Comparison of ENCODE assay signal across 17 mouse cellular contexts in the genomic region with DNA sequence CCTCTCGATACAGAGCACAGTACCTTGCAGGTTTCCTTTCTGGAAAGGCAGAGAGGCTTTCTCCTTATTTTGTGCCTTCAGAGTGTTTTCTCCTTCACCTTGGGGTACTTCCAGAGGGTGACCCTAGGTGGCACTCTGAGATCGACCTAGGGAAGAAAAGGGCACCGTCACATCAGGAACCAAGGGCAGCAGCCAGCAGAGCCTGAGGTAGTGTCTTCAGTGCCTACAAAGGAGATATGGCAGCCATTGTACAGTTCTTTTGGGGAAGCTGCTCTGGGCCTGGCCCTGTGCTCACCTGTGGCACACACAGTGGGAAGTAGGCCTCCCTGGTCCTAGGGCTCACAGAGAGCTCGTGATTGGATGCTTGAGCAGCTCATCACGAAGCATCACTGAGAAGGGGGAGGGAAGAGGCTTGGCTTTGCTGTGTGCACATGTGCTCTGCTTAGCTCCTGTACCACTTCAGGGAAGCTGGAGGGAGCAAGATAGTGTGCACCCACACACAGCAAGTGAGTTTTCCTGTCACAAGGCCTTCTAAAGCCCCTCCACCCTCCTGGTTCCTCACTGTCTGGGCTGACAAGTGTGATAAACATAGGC. TPM values are rescaled to one million over a fixed set of nuclear protein-coding genes. Genes with fewer than 3 reads are reported as not detected.
DNase-seq lines count a peak whose midpoint lies in the region; ATAC-seq and TF ChIP-seq lines count a peak whose summit lies in the region.
"Had no signal": no experiment of that assay in that cellular context is flagged by ENCODE, and none has a peak within 500 bp of the region (broad histone marks: within the 10 kb centered on the region; RNA-seq: fewer than 3 reads in every experiment).

No protein-coding gene starts in this region.

- H3K4me3 ChIP-seq in liver, postnatal 0 days (ENCODE audit: low read depth, low read length), result no peak overlapping the region
- no peak overlapping the region for H3K4me3 ChIP-seq in liver, embryonic 11.5 days (ENCODE audit: low read depth, low read length)
- no peak overlapping the region for H3K4me3 ChIP-seq in kidney, embryonic 16.5 days (ENCODE audit: low read length)
- H3K4me3 ChIP-seq: embryonic facial prominence, embryonic 12.5 days; liver, embryonic 15.5 days; midbrain, embryonic 10.5 days; neural tube, embryonic 12.5 days had no signal

- H3K36me3 ChIP-seq in liver, postnatal 0 days (replicated peaks; ENCODE audit: insufficient read depth, low read length), result peaks cover 54% of the 10 kb centered on the region
- peaks cover 15% of the 10 kb centered on the region for H3K36me3 ChIP-seq in liver, embryonic 11.5 days (ENCODE audit: control insufficient read depth, insufficient read depth, low read length)
- peaks cover 39% of the 10 kb centered on the region for H3K36me3 ChIP-seq in kidney, embryonic 16.5 days (ENCODE audit: insufficient read depth, low read length)

- H3K9me3 ChIP-seq in liver, postnatal 0 days (ENCODE audit: low read length), result no peaks in the 10 kb centered on the region
- no peaks in the 10 kb centered on the region for H3K9me3 ChIP-seq in liver, embryonic 11.5 days (ENCODE audit: control insufficient read depth, low read length)
- no peaks in the 10 kb centered on the region for H3K9me3 ChIP-seq in kidney, embryonic 16.5 days (ENCODE audit: low read length)
- H3K9me3 ChIP-seq: embryonic facial prominence, embryonic 12.5 days; G1E; liver, embryonic 15.5 days; midbrain, embryonic 10.5 days; neural tube, embryonic 12.5 days had no signal

- no peak for ATAC-seq in CD4-positive, CD25-positive, alpha-beta regulatory T cell, adult 4 months
- 0 out of 2 replicates have a peak, but pooled peaks have one; percentile 13 for ATAC-seq in liver, postnatal 0 days
- no peak for ATAC-seq in liver, embryonic 11.5 days (replicated peaks; ENCODE audit: low FRiP score)
- 0 out of 2 replicates have a peak, but pooled peaks have one; percentile 52 for ATAC-seq in megakaryocyte-erythroid progenitor cell, adult 5-6 weeks (replicated peaks; ENCODE audit: low FRiP score, low TSS enrichment, poor library complexity, severe bottlenecking)
- ATAC-seq in kidney, embryonic 16.5 days (ENCODE audit: low FRiP score, low TSS enrichment), result no peak
- ATAC-seq: inflammation-experienced regulatory T-cells, adult 6 months had no signal

- WGBS in liver, postnatal 0 days (ENCODE audit: insufficient replicate concordance), result 85% methylated on average over 5 of the region's 5 CpGs
- WGBS in liver, embryonic 11.5 days, result 87% methylated on average over 5 of the region's 5 CpGs
- WGBS in kidney, embryonic 16.5 days, result 86% methylated on average over 5 of the region's 5 CpGs

- no peaks in the 10 kb centered on the region for H3K4me1 ChIP-seq in liver, postnatal 0 days (ENCODE audit: insufficient read depth)
- no peaks in the 10 kb centered on the region for H3K4me1 ChIP-seq in liver, embryonic 11.5 days (replicated peaks; ENCODE audit: control insufficient read depth, insufficient read depth, low read length)
- no peaks in the 10 kb centered on the region for H3K4me1 ChIP-seq in kidney, embryonic 16.5 days (ENCODE audit: insufficient read depth, low read length)
- H3K4me1 ChIP-seq: embryonic facial prominence, embryonic 12.5 days; midbrain, embryonic 10.5 days; neural tube, embryonic 12.5 days had no signal

- peak; percentile 40 for DNase-seq in CD4-positive, CD25-positive, alpha-beta regulatory T cell, adult 2 months (ENCODE audit: low read depth, low spot score)
- DNase-seq in liver, postnatal 0 days, result no peak
- no peak for DNase-seq in liver, embryonic 11.5 days (ENCODE audit: low spot score)
- DNase-seq in brain, adult 2 months (ENCODE audit: low read depth, low spot score), result peak; percentile 53
- DNase-seq in adrenal gland, postnatal 36 days, result no peak
- DNase-seq: adrenal gland, adult 2 months; cerebellum, adult 18-20 months; lung, postnatal 10 days had no signal

- no peak overlapping the region for H3K27ac ChIP-seq in liver, postnatal 0 days (ENCODE audit: low read depth)
- H3K27ac ChIP-seq in liver, embryonic 11.5 days (ENCODE audit: low read depth, low read length), result no peak overlapping the region
- H3K27ac ChIP-seq in kidney, embryonic 16.5 days (ENCODE audit: low read length), result no peak overlapping the region
- H3K27ac ChIP-seq: embryonic facial prominence, embryonic 12.5 days; liver, embryonic 15.5 days; midbrain, embryonic 10.5 days; neural tube, embryonic 12.5 days had no signal

- no peak overlapping the region for H3K4me2 ChIP-seq in liver, postnatal 0 days (ENCODE audit: low read depth, low read length)
- H3K4me2 ChIP-seq in liver, embryonic 11.5 days, result no peak overlapping the region
- H3K4me2 ChIP-seq in kidney, embryonic 16.5 days (replicated peaks; ENCODE audit: low read depth, low read length), result no peak overlapping the region
- H3K4me2 ChIP-seq: embryonic facial prominence, embryonic 12.5 days; liver, embryonic 15.5 days; neural tube, embryonic 12.5 days had no signal

- H3K9ac ChIP-seq in liver, postnatal 0 days (replicated peaks), result no peak overlapping the region
- no peak overlapping the region for H3K9ac ChIP-seq in liver, embryonic 11.5 days (ENCODE audit: low read depth, low read length)
- H3K9ac ChIP-seq in kidney, embryonic 16.5 days (replicated peaks; ENCODE audit: low read length), result no peak overlapping the region
- H3K9ac ChIP-seq: embryonic facial prominence, embryonic 12.5 days; liver, embryonic 15.5 days; neural tube, embryonic 12.5 days had no signal

- no peak for TF ChIP-seq EP300 in liver, postnatal 0 days (IDR thresholded peaks at IDR 0.05; ENCODE audit: low read depth)

- no peaks in the 10 kb centered on the region for H3K27me3 ChIP-seq in liver, postnatal 0 days (ENCODE audit: insufficient read depth, low read length)
- H3K27me3 ChIP-seq in liver, embryonic 11.5 days (replicated peaks; ENCODE audit: control insufficient read depth, insufficient read depth, low read length), result no peaks in the 10 kb centered on the region
- no peaks in the 10 kb centered on the region for H3K27me3 ChIP-seq in kidney, embryonic 16.5 days (ENCODE audit: insufficient read depth, low read length)
- H3K27me3 ChIP-seq: embryonic facial prominence, embryonic 12.5 days; liver, embryonic 15.5 days; neural tube, embryonic 12.5 days had no signal

- TF ChIP-seq CTCF in liver, postnatal 0 days (IDR thresholded peaks at IDR 0.05; ENCODE audit: low read depth), result peak; percentile 33; the same call in 1 of the 2 replicates

RNA-seq across cellular contexts. Expression of a gene that starts 17.7 kb away (rescaled TPM):
- 10 to 100 TPM; 21.0 to 21.6 TPM for polyA plus RNA-seq in CD4-positive, CD25-positive, alpha-beta regulatory T cell, adult 4 months (2017; shearing (Covaris generic))
- polyA plus RNA-seq in liver, postnatal 0 days (2015; fragmentation: Nextera tagmentation; extraction: Ambion mirVana), result 14.8 and 16.8 TPM in 2 replicates
- polyA plus RNA-seq in liver, embryonic 11.5 days (2014; fragmentation: Nextera tagmentation; extraction: Ambion mirVana), result 58.8 and 61.8 TPM in 2 replicates
- 73.3 and 79.3 TPM in 2 replicates for total RNA-seq in megakaryocyte-erythroid progenitor cell, adult 5-6 weeks (2014; fragmentation: Nextera tagmentation)
- total RNA-seq in megakaryocyte-erythroid progenitor cell, adult 5-6 weeks (2017), result 99.5 and 126 TPM in 2 replicates
- 10 to 100 TPM; 25.8 to 27.2 TPM for total RNA-seq in adrenal gland, postnatal 36 days (2021)
- 32.7 and 36.6 TPM in 2 replicates for polyA plus RNA-seq in kidney, embryonic 16.5 days (2015; fragmentation: Nextera tagmentation; extraction: Ambion mirVana)

RNA-seq across cellular contexts. Expression of a gene that starts 20.6 kb away (rescaled TPM):
- polyA plus RNA-seq in CD4-positive, CD25-positive, alpha-beta regulatory T cell, adult 4 months (2017; shearing (Covaris generic)), result 1 to 10 TPM; 4.2 to 6.8 TPM
- polyA plus RNA-seq in liver, postnatal 0 days (2015; fragmentation: Nextera tagmentation; extraction: Ambion mirVana), result 13.3 and 13.9 TPM in 2 replicates
- polyA plus RNA-seq in liver, embryonic 11.5 days (2014; fragmentation: Nextera tagmentation; extraction: Ambion mirVana), result 25.9 and 28.3 TPM in 2 replicates
- total RNA-seq in megakaryocyte-erythroid progenitor cell, adult 5-6 weeks (2014; fragmentation: Nextera tagmentation), result 43.6 and 59.8 TPM in 2 replicates
- 43.8 and 49.8 TPM in 2 replicates for total RNA-seq in megakaryocyte-erythroid progenitor cell, adult 5-6 weeks (2017)
- total RNA-seq in adrenal gland, postnatal 36 days (2021), result 10 to 100 TPM; 33.8 to 36.4 TPM
- 18.2 and 19.6 TPM in 2 replicates for polyA plus RNA-seq in kidney, embryonic 16.5 days (2015; fragmentation: Nextera tagmentation; extraction: Ambion mirVana)

RNA-seq across cellular contexts. Expression of a gene that starts 34.0 kb away (rescaled TPM):
- 10 to 100 TPM; 12.8 to 20.2 TPM for polyA plus RNA-seq in CD4-positive, CD25-positive, alpha-beta regulatory T cell, adult 4 months (2017; shearing (Covaris generic))
- 3.3 and 4.2 TPM in 2 replicates for polyA plus RNA-seq in liver, postnatal 0 days (2015; fragmentation: Nextera tagmentation; extraction: Ambion mirVana)
- polyA plus RNA-seq in liver, embryonic 11.5 days (2014; fragmentation: Nextera tagmentation; extraction: Ambion mirVana), result 2.2 and 2.5 TPM in 2 replicates
- total RNA-seq in megakaryocyte-erythroid progenitor cell, adult 5-6 weeks (2014; fragmentation: Nextera tagmentation), result 9.9 and 11.8 TPM in 2 replicates
- 13.9 and 15.2 TPM in 2 replicates for total RNA-seq in megakaryocyte-erythroid progenitor cell, adult 5-6 weeks (2017)
- 10 to 100 TPM; 58.1 to 61.0 TPM for total RNA-seq in adrenal gland, postnatal 36 days (2021)
- polyA plus RNA-seq in kidney, embryonic 16.5 days (2015; fragmentation: Nextera tagmentation; extraction: Ambion mirVana), result 5.7 and 5.8 TPM in 2 replicates

RNA-seq across cellular contexts. Expression of a gene that starts 37.7 kb away (rescaled TPM):
- 100 to 1,000 TPM; 183 to 185 TPM for polyA plus RNA-seq in CD4-positive, CD25-positive, alpha-beta regulatory T cell, adult 4 months (2017; shearing (Covaris generic))
- 123 and 126 TPM in 2 replicates for polyA plus RNA-seq in liver, postnatal 0 days (2015; fragmentation: Nextera tagmentation; extraction: Ambion mirVana)
- polyA plus RNA-seq in liver, embryonic 11.5 days (2014; fragmentation: Nextera tagmentation; extraction: Ambion mirVana), result 306 and 326 TPM in 2 replicates
- total RNA-seq in megakaryocyte-erythroid progenitor cell, adult 5-6 weeks (2014; fragmentation: Nextera tagmentation), result 195 and 205 TPM in 2 replicates
- 85.4 and 108 TPM in 2 replicates for total RNA-seq in megakaryocyte-erythroid progenitor cell, adult 5-6 weeks (2017)
- 100 to 1,000 TPM; 110 to 112 TPM for total RNA-seq in adrenal gland, postnatal 36 days (2021)
- 262 and 263 TPM in 2 replicates for polyA plus RNA-seq in kidney, embryonic 16.5 days (2015; fragmentation: Nextera tagmentation; extraction: Ambion mirVana)

RNA-seq across cellular contexts. Expression of a gene that starts 49.3 kb away (rescaled TPM):
- 10 to 100 TPM; 16.1 to 16.3 TPM for polyA plus RNA-seq in CD4-positive, CD25-positive, alpha-beta regulatory T cell, adult 4 months (2017; shearing (Covaris generic))
- 8.5 and 8.8 TPM in 2 replicates for polyA plus RNA-seq in liver, postnatal 0 days (2015; fragmentation: Nextera tagmentation; extraction: Ambion mirVana)
- polyA plus RNA-seq in liver, embryonic 11.5 days (2014; fragmentation: Nextera tagmentation; extraction: Ambion mirVana), result 32.9 and 34.1 TPM in 2 replicates
- 18.3 and 32.9 TPM in 2 replicates for total RNA-seq in megakaryocyte-erythroid progenitor cell, adult 5-6 weeks (2014; fragmentation: Nextera tagmentation)
- total RNA-seq in megakaryocyte-erythroid progenitor cell, adult 5-6 weeks (2017), result 57.0 and 65.7 TPM in 2 replicates
- 10 to 100 TPM; 15.9 to 24.7 TPM for total RNA-seq in adrenal gland, postnatal 36 days (2021)
- polyA plus RNA-seq in kidney, embryonic 16.5 days (2015; fragmentation: Nextera tagmentation; extraction: Ambion mirVana), result 59.5 and 59.8 TPM in 2 replicates

Comparison
In these comparisons a context has a peak if more than half of its experiments do, and no peak if none do; other contexts are left out.
1. ATAC-seq: peak in liver, postnatal 0 days (single experiment) and megakaryocyte-erythroid progenitor cell, adult 5-6 weeks (single experiment); none in CD4-positive, CD25-positive, alpha-beta regulatory T cell, adult 4 months (single experiment), liver, embryonic 11.5 days (single experiment) and kidney, embryonic 16.5 days (single experiment).
2. DNase-seq: peak in CD4-positive, CD25-positive, alpha-beta regulatory T cell, adult 2 months (single experiment) and brain, adult 2 months (single experiment); none in liver, postnatal 0 days (single experiment), liver, embryonic 11.5 days (single experiment) and adrenal gland, postnatal 36 days (0 of 2).